Mouse (Mus musculus) E14TG2a.4 (cell line): ENCODE measurements around the gene Adam22.

Experiments used
- CTCF ChIP-seq: conservative IDR thresholded peaks from 2 replicates; pipeline ENCODE4 v1.5.1; 2014; ENCODE audit warnings: low read length
- POU5F1 ChIP-seq: IDR thresholded peaks from 2 replicates; pipeline ENCODE4 v1.6.1; 2014; ENCODE audit warnings: low read length, borderline replicate concordance

- TF ChIP-seq CTCF (no peak), POU5F1 (no peak)
These were observed 256.3 kb downstream of the Adam22 start for GRCm38 (mm10) chr5:8111691-8112090.
